In the genomic region with DNA sequence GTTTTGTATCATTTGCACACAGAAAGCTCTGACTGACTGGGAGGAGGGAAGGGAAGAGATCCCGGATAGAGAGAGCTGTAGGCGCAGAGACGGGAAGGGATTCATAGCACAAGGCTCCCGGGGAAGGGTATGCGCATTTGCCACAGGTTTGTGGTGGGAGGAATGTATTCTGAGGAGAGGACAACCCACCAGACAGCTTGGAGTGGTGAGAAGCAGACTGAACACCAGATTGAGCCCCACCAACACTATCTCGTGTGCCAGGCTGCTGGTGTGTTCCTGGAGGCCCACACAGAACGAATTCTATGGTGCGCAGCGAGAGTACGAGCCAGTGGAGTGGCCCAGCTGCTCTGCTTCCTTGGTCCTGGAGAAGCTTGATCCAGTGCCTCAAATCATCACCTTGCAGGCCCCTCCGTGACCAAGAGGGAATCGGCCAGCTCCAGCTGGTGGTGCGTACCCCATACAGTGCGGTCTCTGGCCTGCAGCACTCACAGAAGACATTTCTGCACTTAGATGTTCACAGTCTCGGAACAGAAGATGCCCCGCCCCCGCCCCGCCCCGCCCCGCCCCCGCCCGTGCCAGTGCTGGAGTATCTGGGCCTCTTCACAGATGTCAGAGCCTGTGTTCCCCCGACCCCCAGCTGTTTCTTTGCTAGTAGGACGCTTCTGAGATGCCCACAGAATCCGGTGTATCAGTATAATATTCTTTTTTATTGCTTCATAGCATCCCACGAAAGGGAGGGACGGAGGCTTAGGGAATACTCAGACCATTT, we compare ENCODE assay signal across 8 mouse cellular contexts.
DNase-seq lines count a peak whose midpoint lies in the region; ATAC-seq and TF ChIP-seq lines count a peak whose summit lies in the region.

No protein-coding gene starts in this region.

- H3K4me3 ChIP-seq in lung, embryonic 14.5 days (ENCODE audit: low read depth, low read length), result no peak overlapping the region
- H3K4me3 ChIP-seq in forebrain, embryonic 12.5 days (replicated peaks), result no peak overlapping the region

- ATAC-seq in lung, embryonic 14.5 days (ENCODE audit: insufficient read depth), result 0 out of 2 replicates have a peak, but pooled peaks have one; percentile 3
- no peak; the same call in 1 of the 2 replicates for ATAC-seq in forebrain, embryonic 12.5 days (ENCODE audit: low FRiP score)
- ATAC-seq in megakaryocyte progenitor cell, adult 5-6 weeks (replicated peaks; ENCODE audit: poor library complexity), result no peak

- peak overlapping the region; percentile 9; the same call in 1 of the 2 replicates for H3K9ac ChIP-seq in lung, embryonic 14.5 days
- H3K9ac ChIP-seq in forebrain, embryonic 12.5 days, result no peak overlapping the region

- H3K36me3 ChIP-seq in lung, embryonic 14.5 days (ENCODE audit: insufficient read depth), result no peaks in the 10 kb centered on the region
- no peaks in the 10 kb centered on the region for H3K36me3 ChIP-seq in forebrain, embryonic 12.5 days (replicated peaks)

- 28% methylated on average over 27 of the region's 27 CpGs for WGBS in lung, embryonic 14.5 days
- 41% methylated on average over 27 of the region's 27 CpGs for WGBS in forebrain, embryonic 12.5 days

- no peak for DNase-seq in lung, embryonic 14.5 days
- no peak for DNase-seq in lung, postnatal 25 days (ENCODE audit: low spot score)
- peak; percentile 80 to 88 for DNase-seq in left cerebral cortex, adult 18-20 months (ENCODE audit: low spot score in 2 of 2)
- DNase-seq in right cerebral cortex, postnatal 14 days, result peak; percentile 51
- no peak for DNase-seq in cerebellum, postnatal 25 days
- DNase-seq in lung, postnatal 14 days, result no peak

- no peaks in the 10 kb centered on the region for H3K27me3 ChIP-seq in lung, embryonic 14.5 days (ENCODE audit: insufficient read depth, low read length)
- H3K27me3 ChIP-seq in forebrain, embryonic 12.5 days, result no peaks in the 10 kb centered on the region

- peak overlapping the region; percentile 91 for H3K27ac ChIP-seq in lung, embryonic 14.5 days (ENCODE audit: low read depth)
- H3K27ac ChIP-seq in forebrain, embryonic 12.5 days, result no peak overlapping the region

- no peak for TF ChIP-seq CTCF in lung, embryonic 14.5 days (IDR thresholded peaks at IDR 0.05; ENCODE audit: low read depth)

- peaks cover 50% of the 10 kb centered on the region for H3K4me1 ChIP-seq in lung, embryonic 14.5 days (ENCODE audit: insufficient read depth)
- H3K4me1 ChIP-seq in forebrain, embryonic 12.5 days, result peaks cover 24% of the 10 kb centered on the region

- peak overlapping the region; percentile 49 for H3K4me2 ChIP-seq in lung, embryonic 14.5 days
- peak overlapping the region; percentile 15; the same call in 1 of the 2 replicates for H3K4me2 ChIP-seq in forebrain, embryonic 12.5 days

- no peaks in the 10 kb centered on the region for H3K9me3 ChIP-seq in lung, embryonic 14.5 days (ENCODE audit: low read depth, low read length)
- H3K9me3 ChIP-seq in forebrain, embryonic 12.5 days, result no peaks in the 10 kb centered on the region

Comparison
In these comparisons a context has a peak if more than half of its experiments do, and no peak if none do; other contexts are left out.
1. DNase-seq: peak in left cerebral cortex, adult 18-20 months (2 of 2) and right cerebral cortex, postnatal 14 days (single experiment); none in lung, embryonic 14.5 days (single experiment), lung, postnatal 25 days (single experiment), cerebellum, postnatal 25 days (0 of 2) and lung, postnatal 14 days (single experiment).